Mouse (Mus musculus): ENCODE measurements around the gene Plch1.

The Plch1 gene

DNA sequence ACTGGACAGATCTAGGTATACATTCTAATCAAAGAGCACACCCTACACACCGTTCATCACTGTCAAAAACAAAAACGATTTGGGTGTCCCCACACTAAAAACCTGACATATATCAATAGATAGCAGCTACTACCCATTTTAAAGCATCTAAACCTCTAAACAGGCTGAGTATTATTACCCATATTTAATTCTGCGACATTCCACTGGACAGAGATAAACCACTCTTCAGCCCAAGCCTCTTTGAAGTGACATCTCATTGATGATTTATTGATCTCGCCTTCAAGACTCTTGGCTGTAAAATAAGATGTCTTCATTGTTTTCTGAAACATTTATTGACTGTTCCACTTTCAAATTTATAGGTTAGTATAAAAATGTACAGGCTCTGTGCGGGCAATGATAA is 46.4 kb downstream of the Plch1 start:
- no peak for DNase-seq

DNA sequence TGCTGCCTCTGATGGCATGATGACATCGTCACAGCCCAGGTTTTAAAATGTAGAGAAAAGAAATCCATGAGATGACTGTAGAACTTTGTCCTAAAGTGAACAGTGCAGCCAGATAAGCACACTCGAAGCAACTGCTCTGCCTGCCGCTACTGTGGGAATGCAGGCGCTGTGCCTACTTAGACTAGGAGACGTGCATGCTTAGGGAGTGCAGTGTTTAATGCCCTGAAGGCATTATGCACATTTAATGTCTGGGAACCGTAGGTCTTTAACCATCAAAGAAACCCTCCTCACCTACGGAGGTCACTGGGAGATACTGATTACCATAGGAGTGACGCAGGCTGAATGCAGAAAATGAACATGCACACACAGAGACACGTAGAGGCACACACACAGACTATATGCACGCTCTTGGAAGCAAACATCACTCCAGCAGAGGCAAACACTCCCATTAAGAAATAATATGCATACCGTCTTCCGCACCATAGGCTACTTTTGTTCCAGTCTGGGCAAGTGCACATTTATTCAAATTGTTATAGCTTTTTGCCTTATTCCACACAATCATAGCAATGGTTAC is 48.1 kb downstream of the Plch1 start:
- DNase-seq, result no peak

DNA sequence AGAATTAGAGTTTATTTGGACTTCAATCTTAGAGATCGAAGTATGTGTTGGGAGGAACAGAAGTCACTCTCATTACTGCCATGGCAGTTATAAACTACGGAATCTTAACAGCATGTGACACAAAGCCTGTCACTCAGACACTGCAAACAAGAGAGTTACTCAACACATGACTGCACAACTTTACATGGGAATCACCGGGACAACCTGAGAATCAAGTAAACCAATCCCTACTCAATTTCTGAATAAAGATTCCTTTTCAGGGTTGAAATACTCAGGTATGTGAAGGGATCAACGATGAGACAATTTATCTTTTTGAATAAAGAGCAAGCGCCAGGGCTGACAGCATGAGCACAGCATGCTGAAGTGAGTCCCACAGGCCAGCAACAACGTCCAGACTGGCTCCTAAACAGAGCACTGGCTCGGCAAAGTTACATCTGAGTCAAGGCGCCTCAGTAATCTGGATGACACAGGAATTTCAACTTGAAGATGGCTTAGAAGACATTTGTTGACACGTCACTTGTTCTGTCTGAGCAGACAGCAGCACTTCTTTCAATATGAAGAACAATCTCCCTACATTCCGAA is 49.4 kb downstream of the Plch1 start:
- DNase-seq, result no peak

DNA sequence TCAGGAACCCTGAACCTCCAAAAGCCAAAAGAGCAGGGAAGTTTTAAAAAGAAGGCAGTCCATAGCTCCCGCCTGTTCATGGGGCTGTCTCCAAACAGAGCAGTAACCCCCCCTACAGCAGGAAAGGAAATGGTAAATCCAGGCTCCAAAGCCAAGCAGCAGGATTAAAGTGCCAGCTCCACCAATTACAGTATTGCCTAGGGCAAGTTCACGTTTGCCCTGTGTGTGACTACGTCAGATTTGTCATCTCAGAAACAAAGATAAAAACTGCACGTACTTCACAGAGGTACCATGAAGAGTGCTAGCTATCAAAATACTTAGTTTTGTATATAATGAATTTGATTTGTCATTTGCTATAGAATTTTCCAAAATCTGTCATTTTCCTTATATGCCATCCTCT is 55.1 kb downstream of the Plch1 start:
- DNase-seq, result no peak

DNA sequence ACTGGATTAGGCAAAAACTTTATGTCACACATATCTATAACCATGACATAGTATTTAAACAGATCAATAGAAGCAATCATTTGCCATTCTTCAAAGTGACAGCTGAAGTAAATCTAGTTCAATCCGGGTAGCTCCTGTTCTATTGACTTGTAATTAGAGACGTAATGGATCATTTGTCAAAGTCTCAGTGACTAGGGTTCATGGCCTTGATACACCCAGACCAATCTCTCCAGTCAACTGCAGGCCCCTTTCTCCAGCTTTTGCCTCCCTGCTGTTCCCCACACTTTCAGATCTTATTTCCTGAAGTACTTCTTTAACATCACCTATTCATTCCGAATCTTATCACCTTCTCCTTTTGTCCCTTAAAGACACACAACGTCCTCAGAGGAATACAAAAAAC is 56.8 kb downstream of the Plch1 start:
- DNase-seq, result no peak

DNA sequence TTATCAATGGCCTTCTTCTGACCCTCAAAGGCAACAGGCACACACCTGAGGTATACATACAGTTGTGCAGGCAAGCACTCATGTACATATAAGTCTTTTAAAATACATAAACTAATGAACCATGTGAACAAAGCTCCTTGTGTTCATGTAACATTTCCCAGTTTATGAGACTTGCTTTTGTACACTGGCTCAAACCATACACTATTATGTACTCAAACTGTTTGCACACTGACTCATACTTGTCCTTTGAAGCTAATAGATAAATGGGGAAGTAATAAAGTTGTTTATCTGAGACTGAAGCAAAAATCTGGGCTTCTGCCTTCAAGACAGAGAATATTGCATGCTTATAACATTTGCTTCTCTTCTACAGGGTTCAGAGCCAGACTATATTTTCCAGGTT is 61.5 kb downstream of the Plch1 start:
- no peak for DNase-seq

DNA sequence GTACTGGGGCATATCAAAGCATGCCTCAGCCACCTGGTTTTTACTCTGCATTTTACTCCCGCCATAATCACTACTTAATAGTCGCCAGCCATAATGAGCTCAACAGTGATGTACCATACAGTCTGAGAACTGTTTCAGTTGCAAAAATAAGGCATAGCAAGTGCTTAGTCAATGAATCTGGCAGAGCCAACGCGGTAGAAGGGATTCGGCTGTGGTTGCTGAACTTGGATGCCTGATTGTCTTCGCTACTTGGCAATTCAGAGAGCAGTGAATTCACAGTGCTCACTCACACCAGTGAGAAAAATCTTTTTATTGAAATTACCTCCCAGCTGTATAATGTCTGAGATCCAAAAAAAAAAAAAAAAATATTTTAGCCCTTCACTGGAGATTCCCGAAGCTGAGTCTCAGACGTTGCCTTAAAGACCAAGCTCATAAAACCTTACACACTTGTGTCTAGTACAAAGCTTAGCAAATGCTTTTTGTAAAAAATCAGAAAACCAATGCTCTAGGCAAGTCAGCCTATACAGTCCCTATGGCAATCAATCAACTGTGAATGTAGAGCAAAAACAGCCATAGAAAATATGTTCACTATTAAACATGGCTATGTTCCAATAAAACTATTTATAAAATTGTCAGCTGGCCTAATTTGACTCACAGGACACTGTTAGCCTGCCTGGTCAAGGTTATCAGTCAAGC is 62.2 kb downstream of the Plch1 start:
- no peak for DNase-seq

DNA sequence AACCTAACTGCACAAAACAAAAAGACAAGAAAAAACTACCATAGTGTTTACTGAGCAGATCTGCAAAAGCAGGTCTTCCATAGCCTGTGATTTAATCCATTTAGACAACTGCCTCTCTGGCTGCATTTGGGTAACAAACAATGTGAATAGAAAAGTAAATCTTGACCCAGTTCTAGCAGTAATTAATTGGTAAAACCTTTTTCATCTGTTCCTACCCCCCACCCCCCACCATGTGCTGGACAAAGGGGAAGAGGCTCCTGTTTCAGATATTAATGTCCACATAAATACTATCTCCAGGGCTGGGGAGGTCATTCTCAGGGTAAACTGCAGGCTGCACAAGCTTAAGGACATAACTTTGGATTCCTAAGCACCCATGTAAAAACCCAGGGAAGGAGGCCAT is 63.5 kb downstream of the Plch1 start:
- DNase-seq, result no peak

DNA sequence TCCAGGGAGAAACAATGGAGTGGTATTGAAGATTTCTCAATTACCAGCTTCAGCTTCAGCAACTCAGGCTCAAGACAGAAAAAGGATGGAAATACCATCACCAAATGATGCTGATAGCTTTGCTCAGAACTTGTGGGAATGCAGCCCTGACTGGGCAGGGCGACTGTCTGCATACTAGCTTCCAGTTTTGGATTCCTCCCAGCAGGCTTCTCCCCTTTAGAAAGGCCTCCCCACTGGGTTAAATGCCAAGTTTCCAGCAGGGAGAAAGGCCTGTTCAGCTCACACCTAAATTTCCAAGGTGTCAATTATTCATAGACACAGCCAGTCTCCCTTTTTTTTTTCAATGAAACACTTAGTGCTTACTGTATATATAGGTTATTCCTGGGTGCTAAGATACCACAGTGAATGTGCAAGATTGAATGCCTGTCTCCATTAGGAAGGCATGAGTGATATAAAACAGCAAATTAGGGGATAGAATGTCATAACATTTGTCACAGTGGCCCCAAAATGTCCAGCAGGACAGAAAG is 75.3 kb downstream of the Plch1 start:
- no peak for DNase-seq

DNA sequence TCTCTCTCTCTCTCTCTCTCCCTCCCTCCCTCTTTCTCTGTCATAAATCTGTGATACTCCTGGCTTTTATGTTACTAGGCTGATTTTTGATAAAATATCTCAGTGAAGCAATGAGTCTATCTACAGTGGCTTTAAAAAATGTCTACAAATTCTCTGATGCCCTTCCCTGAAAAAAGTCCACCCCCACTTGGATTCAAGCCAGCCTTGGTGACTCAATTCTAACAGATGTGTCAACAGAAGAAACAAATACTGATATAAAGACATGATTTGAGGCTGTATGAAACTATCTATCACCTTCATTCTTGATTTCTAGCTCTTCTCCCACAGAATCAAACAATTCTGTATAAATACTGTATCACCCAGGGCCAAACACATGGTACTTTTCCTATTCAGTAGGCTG is 76.6 kb downstream of the Plch1 start:
- no peak for DNase-seq

DNA sequence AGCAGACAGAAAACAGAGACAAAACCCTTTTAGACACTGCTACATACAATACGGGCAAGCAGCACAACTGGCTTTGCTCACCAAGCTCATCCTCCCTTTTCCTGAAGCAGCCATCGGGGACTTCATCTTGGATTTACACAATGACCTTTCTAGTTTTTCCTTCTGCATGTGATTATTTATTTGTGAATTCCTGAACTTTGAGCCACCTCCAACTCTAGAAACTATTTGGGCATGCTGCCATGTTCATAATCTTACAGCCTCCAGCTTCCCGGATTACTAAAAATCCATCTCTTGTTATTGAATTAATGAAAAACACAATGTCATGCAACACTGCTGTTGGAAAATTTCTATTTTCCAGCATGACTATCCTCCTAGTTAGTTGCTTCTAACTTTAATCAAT is 84.1 kb downstream of the Plch1 start:
- DNase-seq, result no peak

DNA sequence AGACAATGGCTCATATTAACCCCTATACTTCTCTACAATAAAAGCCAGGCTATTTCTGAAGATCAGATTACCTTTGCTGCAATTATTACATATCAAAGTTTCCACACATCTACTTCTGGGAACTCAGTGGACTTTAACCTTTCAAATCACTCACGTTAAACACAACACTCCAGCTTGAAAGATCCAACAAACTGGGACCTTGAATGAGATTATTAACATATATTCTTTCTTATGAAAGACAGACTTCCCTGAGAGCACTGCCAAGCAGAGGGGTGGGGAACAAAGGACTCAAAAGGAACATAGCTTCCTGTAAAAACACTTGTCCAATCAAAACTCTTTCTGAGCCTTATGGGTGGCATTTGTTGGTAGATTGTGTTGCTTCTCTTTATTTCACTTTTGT is 85.1 kb downstream of the Plch1 start:
- DNase-seq, result no peak

DNA sequence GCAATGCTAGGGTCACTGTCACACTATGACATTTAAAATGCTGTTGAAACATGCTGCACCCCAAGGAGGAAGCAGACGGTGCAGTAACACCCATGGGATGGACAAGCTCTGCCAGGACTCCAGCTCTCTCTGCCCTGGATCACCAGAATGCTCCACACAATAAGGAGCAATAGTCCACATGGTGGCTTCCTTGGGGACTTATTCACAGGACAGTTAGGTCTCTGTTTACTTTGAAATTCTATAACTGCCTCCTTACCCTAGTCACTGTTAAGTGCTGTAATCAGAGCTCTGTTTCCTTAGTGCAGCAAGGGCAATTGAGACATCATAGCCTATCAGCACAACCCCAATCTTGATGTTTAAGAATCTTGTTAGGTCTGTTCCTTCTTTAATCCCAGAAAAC is 92.4 kb downstream of the Plch1 start:
- DNase-seq, result no peak

DNA sequence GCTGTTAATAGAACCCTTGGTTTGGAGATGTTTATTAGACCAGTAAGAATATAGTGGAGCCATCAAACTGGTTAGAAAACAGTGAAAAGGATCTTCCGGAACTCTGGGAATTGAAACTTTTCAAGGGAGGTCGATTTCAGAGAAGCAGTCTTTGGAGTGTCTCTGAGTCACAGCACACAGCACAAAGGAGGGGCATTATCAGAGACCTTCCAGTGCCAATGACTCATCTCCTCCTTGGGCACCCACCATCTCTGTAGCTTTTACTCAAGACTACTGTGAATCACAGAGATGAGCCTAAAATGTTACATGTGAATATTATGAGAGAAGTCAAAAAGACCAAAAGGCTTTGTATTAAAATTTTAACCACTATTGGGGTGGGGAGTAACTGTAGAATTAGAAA is 93.8 kb downstream of the Plch1 start:
- no peak for DNase-seq

DNA sequence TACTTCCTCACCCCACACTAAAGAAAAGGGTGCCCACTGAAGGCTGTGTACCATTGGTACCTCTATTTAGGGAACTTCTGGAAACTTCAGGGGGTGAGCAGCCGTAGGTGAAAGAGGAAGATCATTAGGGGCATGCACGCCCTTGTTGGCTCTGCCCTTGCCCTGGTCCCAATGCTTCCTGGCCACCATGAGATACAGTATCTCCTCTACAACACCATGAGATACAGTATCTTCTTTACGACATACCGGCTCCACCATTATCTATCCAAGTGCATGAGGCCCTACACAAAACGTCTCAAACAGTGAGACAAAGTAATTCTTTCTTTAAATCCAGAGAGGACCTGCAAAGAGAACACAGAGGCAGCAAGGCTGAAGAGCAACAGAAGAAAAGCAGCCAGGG is 98.6 kb downstream of the Plch1 start:
- no peak for DNase-seq

DNA sequence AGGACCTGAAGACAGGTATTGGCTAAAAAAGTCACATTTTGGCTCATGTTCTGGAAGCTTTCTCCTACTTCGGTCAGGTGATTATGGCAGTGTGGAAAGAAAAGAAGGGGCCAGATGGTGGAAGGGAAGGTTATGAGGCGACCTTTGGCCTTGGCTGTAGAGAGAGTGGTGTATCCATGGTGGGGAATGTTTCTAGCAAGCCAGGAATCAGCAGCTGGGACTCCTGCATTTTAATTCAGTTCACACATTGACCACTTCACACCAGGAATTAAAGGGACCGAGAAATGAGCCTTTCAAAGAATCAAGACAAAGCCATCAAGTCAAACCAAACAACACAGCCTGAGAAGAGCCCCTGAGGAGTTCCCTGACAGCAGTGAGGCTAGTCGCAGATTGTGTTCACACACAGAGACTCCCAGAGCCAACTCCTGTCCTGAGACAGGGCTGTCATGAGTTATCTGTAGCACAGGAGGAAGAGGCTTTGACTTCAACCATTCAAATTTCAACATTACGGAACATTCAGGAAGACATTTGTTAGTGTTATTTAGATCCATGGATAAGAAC is 112.4 kb downstream of the Plch1 start:
- DNase-seq, result no peak

DNA sequence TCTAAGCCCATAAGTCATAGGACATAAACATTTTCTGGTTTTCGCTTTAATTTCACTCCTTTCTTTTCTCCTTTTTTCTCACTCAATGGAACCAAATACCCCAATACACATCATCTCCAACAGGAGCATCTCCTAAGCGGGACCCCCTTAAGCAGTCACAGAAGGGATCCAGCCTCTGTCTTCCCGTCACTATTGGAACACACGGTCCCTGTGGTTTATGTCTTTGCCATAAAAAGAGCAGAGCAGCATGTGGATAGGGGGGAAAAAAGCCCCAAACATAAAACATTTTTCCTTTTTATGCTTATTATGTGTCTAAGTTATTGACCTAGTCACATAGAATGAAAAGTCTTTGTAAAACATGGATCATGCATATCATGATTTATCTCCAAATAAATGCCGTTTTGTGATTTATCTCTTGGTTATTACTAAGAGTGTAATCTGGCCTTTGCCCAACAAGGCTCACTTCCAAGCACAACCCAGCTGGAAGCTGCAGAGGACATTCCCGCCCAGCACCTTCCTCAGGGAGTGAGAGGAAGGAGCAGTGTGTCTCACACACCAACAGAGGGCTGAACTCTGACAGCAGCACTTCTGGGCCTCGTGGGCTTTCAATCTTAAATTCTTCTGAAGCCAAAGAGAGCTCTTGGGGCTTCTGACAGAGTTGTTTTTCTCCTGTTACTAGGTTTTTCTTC is 126.5 kb downstream of the Plch1 start:
- no peak for DNase-seq

DNA sequence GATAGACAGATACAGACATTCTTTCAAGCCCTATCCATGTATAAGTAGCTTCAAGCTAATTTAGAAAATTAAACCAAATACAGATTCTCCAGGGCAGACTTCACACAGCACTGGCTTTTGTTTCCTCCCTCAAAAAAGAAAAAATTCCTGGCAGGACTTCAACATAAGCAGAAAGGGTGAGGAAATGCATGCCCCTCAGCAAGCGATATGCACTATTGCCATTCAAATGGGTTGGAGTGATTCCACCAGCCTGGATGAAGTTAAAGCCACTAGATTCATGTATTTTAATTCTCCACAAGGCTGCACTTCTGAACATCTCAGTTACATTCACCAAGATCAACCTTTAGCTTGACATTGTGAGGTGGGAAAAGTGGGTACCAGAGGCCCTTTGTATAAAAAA is 138.5 kb downstream of the Plch1 start:
- DNase-seq, result no peak

DNA sequence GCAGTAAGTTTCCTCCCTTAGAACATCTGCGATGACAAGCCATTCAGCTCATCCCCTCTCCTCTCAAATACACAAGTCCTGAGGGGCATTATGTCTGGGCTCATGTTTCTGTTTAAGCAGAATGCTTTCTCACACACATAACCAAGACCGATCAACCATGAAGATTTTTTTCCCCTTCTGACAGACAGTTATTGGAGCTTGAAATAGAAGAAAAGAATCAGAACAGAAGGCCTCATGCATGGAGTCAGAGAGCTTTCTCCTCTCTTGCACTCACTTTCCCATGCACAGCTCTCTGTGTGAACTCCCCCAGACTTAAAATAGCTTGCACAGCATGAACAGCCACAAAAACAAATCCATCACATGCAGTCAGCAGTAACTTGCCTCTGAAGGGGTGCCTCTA is 159.2 kb downstream of the Plch1 start:
- DNase-seq, result no peak

DNA sequence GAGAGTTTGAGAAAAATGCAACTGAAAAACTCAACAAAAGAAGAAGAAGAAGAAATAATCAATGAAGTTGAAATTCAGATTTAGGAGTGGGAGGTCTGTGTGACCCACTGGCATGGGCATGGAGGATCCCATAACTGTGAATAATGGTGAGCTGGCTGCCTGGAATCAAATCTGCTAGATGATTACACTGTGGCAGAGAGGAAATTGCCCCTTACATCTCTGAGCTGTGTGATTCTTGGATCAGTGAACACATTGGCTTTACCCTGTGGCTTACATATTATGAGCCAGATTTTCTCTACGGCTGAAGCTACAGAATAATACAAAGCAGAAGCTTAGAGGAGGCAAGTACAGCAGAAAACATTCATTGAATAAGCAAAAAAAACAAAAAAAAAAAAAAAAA is 170.9 kb downstream of the Plch1 start:
- DNase-seq, result no peak

DNA sequence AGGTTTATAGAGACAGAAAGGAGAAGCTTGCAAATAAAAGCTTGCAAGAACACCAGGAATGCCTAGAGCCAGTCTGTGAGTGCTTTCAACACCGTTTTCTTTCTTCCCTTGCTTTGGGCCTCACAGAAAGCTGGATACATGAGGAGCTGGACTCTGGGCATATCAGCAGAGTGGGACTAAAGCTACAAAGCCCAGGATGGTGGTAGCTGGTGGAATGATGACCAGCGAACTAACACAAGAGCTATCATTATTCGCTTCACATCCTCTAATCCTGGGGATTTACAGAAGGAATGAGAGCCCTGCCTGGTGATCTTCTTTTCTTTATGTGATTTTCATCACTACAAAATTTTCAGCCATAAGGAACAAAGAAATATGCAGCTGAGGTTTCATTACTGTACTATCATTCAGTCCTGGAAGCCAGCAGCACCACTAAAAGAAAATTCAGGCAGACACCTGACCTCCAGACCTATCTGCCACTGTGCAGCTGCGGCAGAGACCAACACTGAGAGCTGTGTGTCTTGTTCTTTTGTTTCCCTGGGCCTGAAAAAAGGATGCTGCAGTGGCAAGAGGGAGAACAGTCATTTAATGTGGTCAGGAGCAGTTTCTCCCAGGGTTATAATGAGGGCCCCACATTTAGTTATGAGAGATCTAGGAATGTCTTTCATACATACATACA is 172.5 kb downstream of the Plch1 start:
- DNase-seq, result no peak

DNA sequence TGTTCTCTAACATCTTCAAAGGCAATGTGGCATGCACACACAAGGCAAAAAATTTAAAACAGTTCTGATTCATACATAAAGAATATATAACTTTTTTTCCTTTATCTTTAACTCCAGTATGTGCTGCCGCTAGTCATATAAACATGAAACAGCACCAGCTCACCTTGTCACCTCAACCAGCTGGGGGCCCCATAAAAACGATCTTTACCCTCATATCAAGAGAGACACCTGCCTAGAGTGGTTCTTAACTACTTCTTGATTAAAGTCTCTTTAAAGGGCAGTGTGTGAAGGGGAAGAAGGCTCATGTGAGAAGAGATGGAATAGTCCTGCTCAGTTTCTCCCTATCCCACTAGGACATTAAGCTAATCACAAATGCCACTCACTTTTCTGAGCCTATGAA is 205.6 kb downstream of the Plch1 start:
- DNase-seq, result no peak

DNA sequence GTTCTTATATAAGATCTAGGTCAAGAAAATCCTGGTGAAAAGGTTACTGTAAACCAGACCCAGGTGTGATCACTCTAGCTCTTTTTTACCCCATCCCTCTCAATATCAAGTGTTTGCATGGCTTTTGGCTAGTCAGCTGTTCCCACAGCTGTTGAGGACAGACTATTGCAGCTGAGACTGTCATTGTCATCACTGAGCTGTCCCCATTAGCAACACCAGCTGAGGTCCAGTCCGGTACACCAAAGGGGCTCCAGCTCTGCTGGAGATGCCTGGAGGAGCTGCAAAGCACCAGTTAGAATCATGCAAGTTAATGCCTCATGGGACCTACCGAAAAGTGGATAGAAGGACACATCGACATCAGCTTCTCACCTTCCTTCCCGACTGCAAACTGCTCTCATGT is 206.5 kb downstream of the Plch1 start:
- no peak for DNase-seq

Measured in cerebellum, adult 11 months (tissue).